Mouse (Mus musculus): ENCODE results near the gene Jag2.

- TF ChIP-seq CTCF (IDR thresholded peaks at IDR 0.05; ENCODE audit: extremely low read depth, insufficient read depth, insufficient read length, insufficient replicate concordance) (peak; percentile 80; the same call in 1 of the 2 replicates), POLR2A (IDR thresholded peaks at IDR 0.05; ENCODE audit: low read depth, low read length) (no peak)
Measured at GRCm38 (mm10) chr12:112875225-112876013, 54.2 kb downstream of the Jag2 start.
